Mouse (Mus musculus) left cerebral cortex, postnatal 4 days (tissue): ENCODE data around the gene Pon2. TPM values are rescaled to one million over a fixed set of nuclear protein-coding genes. Genes with fewer than 3 reads are reported as not detected.
A peak's percentile ranks its signal among the peaks of the same experiment; 100 is the strongest.

Experiments
- DNase-seq: peaks from one replicate; pipeline ENCODE4 v3.0.0-alpha.2; 2022
- intact Hi-C: fragments of 180-260 bp; cut with DNase I; formaldehyde crosslinking; loops from one replicate; pipeline ENCODE4 v1.15.1; 2025
- total RNA-seq, 2 experiments: library from RNA; stranded (reverse); gene quantifications; 2 replicates each; pipeline ENCODE4 v1.2.3; 2021

Gene Pon2
- total RNA-seq, 2 experiments from 2014 or later: 9.3 to 11.9 TPM

DNA sequence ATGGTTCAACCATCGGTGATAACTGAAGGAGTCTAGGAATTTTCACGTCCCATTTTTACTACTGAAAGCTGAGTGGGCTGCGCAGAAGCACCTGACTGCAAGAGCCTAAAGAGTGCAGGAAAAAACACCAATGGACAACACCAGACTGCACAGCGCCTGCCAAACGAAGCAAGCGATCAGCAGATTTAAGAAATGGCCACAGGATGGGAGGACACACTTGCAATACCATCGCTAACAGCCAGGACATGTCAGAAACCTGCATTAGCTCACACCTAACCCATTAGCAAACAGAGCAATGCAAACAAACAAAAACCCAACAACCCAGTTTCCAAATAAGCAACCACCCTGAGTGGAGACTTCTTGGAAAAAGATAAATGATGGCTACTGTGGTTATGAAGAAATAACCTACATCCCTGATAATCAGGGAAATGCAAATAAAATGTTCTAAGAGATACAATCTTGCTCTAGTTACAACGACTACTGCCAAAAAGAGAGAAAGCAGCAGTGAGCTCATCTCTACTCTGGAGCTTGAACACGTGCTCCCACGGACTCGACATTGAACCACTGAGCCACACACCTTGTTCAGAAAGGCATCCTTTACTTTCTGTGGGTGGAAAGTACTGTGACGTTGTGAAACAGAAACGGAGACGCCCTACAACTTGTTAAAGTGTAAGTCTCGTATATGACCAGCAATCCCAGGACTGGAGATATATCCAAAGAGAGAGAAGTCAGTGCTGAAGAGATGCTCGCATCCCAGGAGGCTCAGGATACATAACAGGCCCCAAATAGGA, 3.4 kb downstream of the Pon2 start:
- DNase-seq: no peak
- intact Hi-C loops: no loop called here

GRCm38 (mm10) chr6:5292841-5293240, 5.4 kb downstream of the Pon2 start:
- intact Hi-C loops: no loop called here
- no peak for DNase-seq

- no peak for DNase-seq
- intact Hi-C loops: no loop called here
Observed at GRCm38 (mm10) chr6:5291450-5291849, 6.8 kb downstream of the Pon2 start.

GRCm38 (mm10) chr6:5287919-5288318, 10.3 kb downstream of the Pon2 start:
- DNase-seq: no peak
- intact Hi-C loops: no loop called here

DNA sequence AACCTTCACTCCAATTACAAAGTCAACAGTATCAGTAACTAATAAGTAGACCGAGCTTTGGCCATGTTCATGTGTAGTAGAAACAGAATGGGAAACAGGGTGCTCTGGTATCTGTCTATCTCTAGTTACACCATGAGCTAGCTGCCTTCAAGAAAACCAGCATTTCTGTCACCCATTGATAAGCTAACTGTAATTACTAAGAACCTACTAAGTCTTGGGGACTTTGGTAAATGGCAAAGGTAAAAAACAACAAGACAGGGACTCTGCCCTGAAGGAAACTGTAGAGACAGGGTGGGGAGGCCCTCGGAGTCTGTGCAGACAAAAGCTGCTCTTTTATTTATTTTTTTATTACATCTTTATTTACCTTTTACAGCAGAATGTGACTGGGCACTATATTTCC, 10.9 kb downstream of the Pon2 start:
- DNase-seq: no peak
- intact Hi-C loops: no loop called here

DNA sequence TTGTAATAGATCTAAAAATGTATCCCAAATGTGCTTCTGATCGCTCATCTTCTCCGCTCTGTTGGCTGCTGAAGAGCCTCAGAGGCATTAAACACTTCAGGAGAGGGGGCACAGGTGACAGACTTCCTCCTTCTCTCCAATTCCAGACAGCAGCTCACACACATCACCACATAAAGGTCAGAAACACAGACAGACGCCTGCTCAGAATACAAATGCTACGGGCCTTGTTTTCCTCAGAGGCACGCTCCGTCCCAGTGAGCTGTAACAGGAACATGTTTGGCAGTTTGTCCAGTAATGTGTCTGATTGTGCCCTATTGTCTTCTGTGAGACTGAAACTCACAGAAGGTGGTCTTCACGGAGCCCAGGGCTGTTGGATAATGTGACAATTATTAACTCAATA, 15.8 kb downstream of the Pon2 start:
- intact Hi-C loops: no loop called here
- peak; percentile 5 for DNase-seq

DNA sequence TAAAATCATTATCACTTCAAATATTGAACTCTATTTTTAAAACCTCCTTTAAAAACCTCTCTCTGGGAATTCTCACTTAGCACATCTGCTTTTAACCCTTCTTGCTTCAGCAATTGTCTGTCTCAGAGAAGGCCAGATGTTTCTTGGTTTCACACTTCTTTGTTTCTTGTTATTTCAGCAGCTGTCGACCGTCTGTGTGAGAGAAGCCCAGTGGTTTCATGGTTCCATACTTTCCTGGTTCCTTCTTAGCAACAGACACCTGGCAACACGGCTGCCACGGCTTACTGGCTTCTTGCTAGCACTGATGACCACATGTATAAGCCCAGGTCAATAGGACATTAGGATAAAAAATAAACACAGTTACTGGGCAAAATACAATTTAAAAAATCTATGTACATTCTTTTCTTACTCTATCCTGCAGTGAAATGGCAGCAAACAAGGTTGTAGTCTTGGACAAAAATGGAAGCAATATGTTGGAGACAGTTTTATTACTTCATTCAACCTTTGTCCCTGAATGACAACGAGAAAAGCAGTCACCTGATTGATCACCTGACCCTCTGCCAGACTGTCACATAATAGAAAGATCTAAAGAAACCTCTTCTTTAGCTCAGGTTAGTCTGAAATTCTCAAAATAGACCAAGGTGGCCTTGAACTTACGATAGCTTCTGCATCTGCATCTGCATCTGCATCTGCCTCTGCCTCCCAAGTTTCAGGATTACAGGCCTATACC, 17.5 kb downstream of the Pon2 start:
- no peak for DNase-seq
- intact Hi-C loops: no loop called here

GRCm38 (mm10) chr6:5277972-5278371, 20.3 kb downstream of the Pon2 start:
- no peak for DNase-seq
- intact Hi-C loops: no loop called here

DNA sequence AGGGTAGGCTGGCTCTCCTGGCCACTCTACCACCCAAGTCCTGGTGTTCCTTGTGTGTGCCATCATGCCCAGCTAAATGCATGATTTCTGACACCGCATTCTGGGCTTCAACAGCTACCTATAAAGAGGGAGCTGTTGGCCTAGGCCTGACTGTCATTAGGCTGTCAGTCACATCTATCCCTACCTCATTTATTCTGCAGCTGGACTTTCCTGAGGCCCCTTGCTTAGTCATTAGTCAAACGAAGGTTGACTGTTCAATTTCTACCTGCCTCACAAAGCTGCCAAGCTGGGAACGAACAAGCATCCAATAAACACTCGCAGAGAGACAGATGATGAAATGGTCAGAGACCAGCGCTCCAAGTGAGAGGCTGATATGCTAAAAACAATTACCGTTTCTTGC, 28.6 kb downstream of the Pon2 start:
- intact Hi-C loops: no loop called here

DNA sequence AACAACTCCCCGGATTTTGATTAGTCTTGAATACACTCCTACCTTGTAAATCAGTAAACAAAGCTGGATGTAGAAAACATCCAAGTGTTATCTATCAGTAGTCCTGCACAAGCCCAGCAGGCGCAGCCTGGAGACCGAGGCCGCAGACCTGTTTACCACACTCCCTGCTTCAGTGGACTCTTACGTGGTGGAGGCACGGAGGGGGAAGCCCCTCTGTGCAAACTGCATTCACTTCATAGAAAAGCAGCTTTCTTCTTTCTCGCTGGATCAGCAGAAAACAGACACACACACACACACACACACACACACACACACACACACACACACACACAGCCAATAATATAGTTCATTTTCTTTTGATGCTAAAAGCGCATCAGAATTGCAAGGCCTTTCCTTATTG, 33.5 kb downstream of the Pon2 start:
- no peak for DNase-seq
- intact Hi-C loops: no loop called here

More for the DNA sequence above, 28.6 kb downstream of the Pon2 start:
- no peak for DNase-seq

DNA sequence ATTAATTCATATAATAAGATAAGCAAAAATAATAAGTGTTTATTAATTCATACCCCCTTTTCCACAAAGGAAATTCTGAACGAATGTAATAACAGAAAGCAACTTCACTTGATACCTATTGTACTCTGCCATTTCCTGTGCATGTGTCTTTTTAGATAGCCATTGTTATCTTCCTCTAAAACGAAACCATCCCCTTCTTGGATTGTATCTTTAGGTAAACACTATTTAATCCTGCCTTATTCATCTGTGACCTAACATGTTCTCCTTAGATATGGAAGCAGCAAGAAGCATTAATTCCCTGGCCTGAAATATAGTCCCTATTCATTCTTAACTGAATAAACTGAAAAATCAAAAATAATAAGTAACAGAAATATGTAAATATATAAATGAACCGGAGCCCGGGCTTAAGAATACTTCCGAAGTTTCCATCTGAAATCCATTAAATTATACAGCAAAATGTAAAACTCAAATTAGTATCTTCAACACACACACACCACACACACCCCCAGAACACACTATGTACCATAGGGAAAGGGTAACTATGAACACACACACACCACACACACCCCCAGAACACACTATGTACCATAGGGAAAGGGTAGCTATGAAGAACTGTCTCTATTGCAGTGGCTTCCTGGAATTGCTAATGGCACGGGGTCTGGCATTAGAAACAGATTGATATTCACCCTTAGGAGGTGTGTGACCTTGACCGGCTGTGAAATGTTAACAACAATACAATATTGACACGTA, 34.8 kb downstream of the Pon2 start:
- intact Hi-C loops: no loop called here
- no peak for DNase-seq

- intact Hi-C loops: no loop called here
- DNase-seq: no peak
Observed at GRCm38 (mm10) chr6:5262322-5263249, 35.7 kb downstream of the Pon2 start.

DNA sequence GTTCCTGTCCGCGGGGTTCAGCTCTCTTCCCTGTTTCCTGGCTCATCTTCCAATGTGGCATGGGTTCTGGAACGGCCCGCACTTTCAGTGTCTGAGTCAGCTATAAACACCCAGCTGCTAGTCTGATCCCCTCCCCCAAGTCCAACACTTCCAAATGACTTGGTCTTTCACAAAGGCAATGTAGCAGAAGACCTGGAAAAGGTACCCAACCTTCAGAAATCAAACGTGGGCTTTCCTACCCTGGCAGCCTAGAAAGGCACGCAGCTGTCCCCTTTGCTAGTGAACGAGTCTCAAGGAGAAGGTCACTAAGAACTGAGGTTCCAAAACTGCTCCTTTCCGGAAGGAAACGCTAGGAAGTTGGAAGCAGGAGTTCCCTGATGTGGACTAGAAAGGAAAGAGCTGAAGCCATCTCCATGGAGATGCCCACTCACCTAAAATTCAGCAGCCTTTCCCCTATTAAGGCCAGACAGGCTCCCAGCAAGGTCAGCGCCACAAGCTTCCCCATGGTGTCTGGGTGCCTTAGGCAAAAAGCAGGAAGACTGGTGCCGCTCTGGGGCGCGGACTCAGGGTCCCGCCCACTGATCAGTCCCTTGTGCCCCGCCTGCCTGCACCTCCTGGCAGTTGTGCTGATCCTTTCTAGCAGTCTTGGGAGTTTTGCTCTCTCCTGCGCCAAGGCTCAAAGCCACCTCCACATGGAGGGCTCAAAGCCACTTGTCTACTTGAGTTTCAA, 42.4 kb downstream of the Pon2 start, which contains the start of gene Pon3:
TSS of gene Pon3 (minus strand) at position 565 of the 730 bp plus-strand sequence.
- peak; percentile 14 for DNase-seq
- intact Hi-C loops: no loop called here

GRCm38 (mm10) chr6:5255291-5255690, 43.0 kb downstream of the Pon2 start:
- intact Hi-C loops: no loop called here
- no peak for DNase-seq

DNA sequence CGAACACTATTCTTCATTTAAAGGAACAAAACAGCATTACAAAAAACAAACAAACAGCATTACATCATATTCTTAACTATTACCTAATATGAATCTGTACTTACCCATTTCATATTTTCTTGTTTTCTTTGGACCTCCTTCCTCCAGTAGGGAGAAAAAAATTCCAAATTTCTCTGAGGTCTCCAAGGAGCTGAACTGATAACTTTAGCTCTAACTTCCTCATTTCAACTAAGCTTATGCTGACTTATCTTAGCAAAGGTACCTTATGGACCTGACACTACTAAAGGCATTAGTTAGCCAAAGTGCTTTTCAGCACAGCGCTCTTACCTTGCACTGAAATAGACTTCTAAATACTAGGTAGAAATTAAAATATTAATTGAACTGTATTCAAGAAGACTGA, 43.4 kb downstream of the Pon2 start:
- intact Hi-C loops: no loop called here
- DNase-seq: no peak

DNA sequence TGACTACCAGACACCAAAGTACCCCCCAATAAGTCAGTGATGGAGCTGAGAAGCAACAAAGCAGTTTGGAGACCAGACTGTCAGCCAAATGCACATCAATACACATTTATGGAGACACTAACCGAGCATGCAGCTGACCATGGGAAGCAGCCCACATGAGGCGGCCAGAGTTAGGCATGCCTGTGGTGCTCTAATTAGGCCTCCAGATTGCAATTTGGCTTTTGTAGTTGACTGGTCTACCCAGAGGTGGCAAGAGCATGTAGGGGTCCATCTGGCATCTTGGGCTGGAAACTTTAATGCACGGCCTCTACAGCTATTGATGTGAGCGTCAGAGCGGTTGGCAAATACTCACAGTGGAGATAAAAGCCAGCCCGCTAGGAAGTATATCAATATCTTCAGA, 52.3 kb downstream of the Pon2 start:
- intact Hi-C loops: no loop called here
- peak; percentile 34 for DNase-seq

DNA sequence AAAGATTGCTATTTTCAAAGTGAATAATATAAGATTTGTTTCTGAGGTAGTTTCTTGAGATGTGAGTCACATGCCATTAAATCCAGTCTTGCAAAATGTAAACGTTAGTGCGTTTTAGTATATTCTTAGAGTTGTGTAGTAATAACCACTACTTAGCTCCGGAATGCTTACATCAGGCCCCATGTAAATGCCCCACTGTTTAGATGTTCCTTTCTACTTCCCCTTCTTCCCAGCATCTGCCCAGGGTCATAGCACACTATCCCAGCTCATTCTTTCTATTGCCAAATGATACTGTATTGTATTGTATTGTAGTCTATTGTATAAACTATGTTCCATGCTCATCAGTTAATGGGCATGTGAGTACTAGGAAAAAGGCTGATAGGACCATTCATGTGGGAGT, 59.5 kb downstream of the Pon2 start:
- intact Hi-C loops: no loop called here
- DNase-seq: no peak

- no peak for DNase-seq
Observed at GRCm38 (mm10) chr6:5237510-5237909, 60.7 kb downstream of the Pon2 start.

DNA sequence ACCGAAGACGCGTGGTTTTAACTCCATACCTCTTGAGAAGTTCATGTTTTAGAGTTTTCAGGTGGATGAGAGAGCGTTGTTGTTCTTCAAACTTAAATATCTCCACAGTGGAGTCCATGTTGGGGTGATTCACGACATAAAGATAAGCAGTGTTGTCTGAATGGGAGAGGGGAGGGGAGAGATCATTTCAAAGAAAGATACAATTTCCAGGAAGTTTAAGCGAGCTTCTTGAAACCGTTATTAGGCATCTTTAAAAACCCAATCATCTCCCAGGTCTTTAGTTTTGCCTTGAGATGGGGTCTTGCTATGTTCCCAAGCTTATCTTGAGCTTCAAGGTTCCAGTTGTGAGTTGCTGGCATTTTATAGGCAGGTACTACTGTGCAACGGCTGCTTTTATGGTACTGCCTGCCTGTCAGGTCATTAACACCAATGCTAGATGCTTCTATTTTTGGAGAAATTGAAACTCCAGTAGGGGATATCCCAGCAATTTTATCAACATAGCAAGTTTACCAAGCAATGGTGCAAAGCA, 61.3 kb downstream of the Pon2 start:
- intact Hi-C loops: no loop called here
- DNase-seq: no peak

More at GRCm38 (mm10) chr6:5237510-5237909, 60.7 kb downstream of the Pon2 start:
- intact Hi-C loops: no loop called here
